Mouse (Mus musculus) heart, postnatal 0 days (tissue): ENCODE data around the gene Fam160a1. TPM values are rescaled to one million over a fixed set of nuclear protein-coding genes. Genes with fewer than 3 reads are reported as not detected.

Experiments
- ATAC-seq: fragments of 200-750 bp; cut with Nextera tagmentation; 2 replicates; pipeline ENCODE4 v1.8.0; 2017; ENCODE audit warnings: low read depth, moderate number of reproducible peaks, moderate library complexity; ENCODE audit not compliant: insufficient read depth
- DNase-seq: peaks from one replicate; pipeline ENCODE4 v3.0.0-alpha.2; 2016; ENCODE audit warnings: low spot score
- H3K27ac ChIP-seq: fragments of 300-500 bp; sonication (generic); 2 replicates; pipeline ENCODE4 v1.5.1; 2014; ENCODE audit warnings: low read depth, mild to moderate bottlenecking
- H3K27me3 ChIP-seq: fragments of 300-500 bp; sonication (generic); 2 replicates; pipeline ENCODE4 v1.6.1; 2014; ENCODE audit warnings: low read length, mixed read lengths; ENCODE audit not compliant: control insufficient read depth, insufficient read depth
- H3K36me3 ChIP-seq: fragments of 300-500 bp; sonication (generic); replicated peaks from 2 replicates; pipeline ENCODE4 v1.6.1; 2014; ENCODE audit warnings: low read length, mixed read lengths; ENCODE audit not compliant: control insufficient read depth, insufficient read depth
- H3K4me1 ChIP-seq: fragments of 300-500 bp; sonication (generic); 2 replicates; pipeline ENCODE4 v1.6.1; 2014; ENCODE audit warnings: antibody characterized with exemption; ENCODE audit not compliant: control insufficient read depth, insufficient read depth
- H3K4me2 ChIP-seq: fragments of 300-500 bp; sonication (generic); 2 replicates; pipeline ENCODE4 v1.6.1; 2014; ENCODE audit warnings: low read depth, mild to moderate bottlenecking, low read length, moderate library complexity
- H3K4me3 ChIP-seq: fragments of 300-500 bp; sonication (generic); 2 replicates; pipeline ENCODE4 v1.5.1; 2014; ENCODE audit warnings: low read depth, low read length
- H3K9ac ChIP-seq: fragments of 300-500 bp; sonication (generic); replicated peaks from 2 replicates; pipeline ENCODE4 v1.6.1; 2014; ENCODE audit warnings: low read depth, low read length, mixed read lengths
- H3K9me3 ChIP-seq: fragments of 300-500 bp; sonication (generic); replicated peaks from 2 replicates; pipeline ENCODE4 v1.6.1; 2016; ENCODE audit warnings: low read length; ENCODE audit not compliant: control insufficient read depth
- CTCF ChIP-seq: IDR thresholded peaks from 2 replicates; pipeline ENCODE4 v1.5.1; 2016; ENCODE audit warnings: antibody characterized with exemption, control low read depth, low read depth
- EP300 ChIP-seq: IDR thresholded peaks from 2 replicates; pipeline ENCODE4 v1.6.1; 2016; ENCODE audit warnings: antibody characterized with exemption, low read depth
- WGBS: fragments of 180-500 bp; shearing (Covaris S2); extraction: QIAGEN DNeasy Blood & Tissue Kit; methylation state at CpG from one replicate; pipeline ENCODE4 v1.1.7; 2014; 5-methylcytosine and 5-hydroxymethylcytosine counted together
- polyA plus RNA-seq: library from polyadenylated mRNA; unstranded; fragments of >200 nt; fragmentation: Nextera tagmentation; extraction: Ambion mirVana; gene quantifications from 2 replicates; pipeline ENCODE4 v1.2.1, GENCODE M21; 2015
- total RNA-seq: library from RNA; depleted of rRNA; stranded (reverse); fragments of >200 nt; gene quantifications from 2 replicates; pipeline ENCODE4 v1.2.3, GENCODE M21; 2014; ENCODE audit warnings: low replicate concordance

Fam160a1 gene
- total and polyA plus RNA-seq, 2 experiments from 2014 or later, result 10.5 to 34.6 TPM

DNA sequence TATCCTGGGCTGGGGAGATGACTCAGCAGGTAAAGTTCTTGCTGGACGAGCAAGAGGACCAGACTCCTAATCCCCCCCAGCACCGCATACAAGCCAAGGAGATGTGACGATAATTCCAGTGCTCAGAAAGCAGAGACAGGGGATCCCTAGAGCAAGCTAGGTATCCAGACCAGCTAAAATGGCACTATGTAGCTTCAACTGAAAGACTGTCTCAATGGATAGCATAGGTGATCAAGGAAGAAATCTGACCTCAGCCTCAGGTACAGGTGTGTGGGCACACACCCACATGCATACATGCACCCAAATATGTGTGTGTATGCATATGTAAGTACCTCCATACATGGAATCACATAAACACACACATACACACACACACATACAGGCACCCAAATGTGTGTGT, 91.1 kb downstream of the Fam160a1 start:
- no peaks in the 10 kb centered on the region for H3K27me3 ChIP-seq
- H3K36me3 ChIP-seq, result 0 out of 2 replicates have a peak, but pooled peaks cover 4% of the 10 kb centered on the region
- no peak for ATAC-seq
- H3K9me3 ChIP-seq, result no peaks in the 10 kb centered on the region
- DNase-seq, result no peak
- H3K4me2 ChIP-seq, result no peak overlapping the region
- H3K9ac ChIP-seq, result no peak overlapping the region
- no peaks in the 10 kb centered on the region for H3K4me1 ChIP-seq
- no peak for TF ChIP-seq CTCF
- TF ChIP-seq EP300, result no peak
- 85% methylated on average over 3 of the region's 3 CpGs for WGBS
- H3K27ac ChIP-seq, result no peak overlapping the region
- no peak overlapping the region for H3K4me3 ChIP-seq

DNA sequence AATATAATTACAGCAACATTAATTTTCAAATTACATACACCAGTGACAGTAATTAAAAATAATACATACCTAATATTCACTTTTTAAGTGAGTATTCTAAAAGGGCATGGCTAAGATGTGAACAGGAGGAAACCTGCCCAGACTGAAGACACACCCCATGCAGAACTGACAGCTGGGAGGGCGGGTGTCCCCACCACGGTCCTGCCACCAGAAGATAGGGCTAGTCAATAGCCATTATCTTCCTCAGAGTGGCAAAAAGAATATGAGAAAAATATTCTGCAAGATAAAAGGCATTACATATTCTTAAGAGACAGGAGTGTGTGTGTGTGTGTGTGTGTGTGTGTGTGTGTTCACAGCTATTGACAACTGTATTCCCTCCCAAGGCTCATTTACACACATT, 92.0 kb downstream of the Fam160a1 start:
- H3K9ac ChIP-seq, result no peak overlapping the region
- WGBS, result 59% methylated on average over 2 of the region's 2 CpGs

DNA sequence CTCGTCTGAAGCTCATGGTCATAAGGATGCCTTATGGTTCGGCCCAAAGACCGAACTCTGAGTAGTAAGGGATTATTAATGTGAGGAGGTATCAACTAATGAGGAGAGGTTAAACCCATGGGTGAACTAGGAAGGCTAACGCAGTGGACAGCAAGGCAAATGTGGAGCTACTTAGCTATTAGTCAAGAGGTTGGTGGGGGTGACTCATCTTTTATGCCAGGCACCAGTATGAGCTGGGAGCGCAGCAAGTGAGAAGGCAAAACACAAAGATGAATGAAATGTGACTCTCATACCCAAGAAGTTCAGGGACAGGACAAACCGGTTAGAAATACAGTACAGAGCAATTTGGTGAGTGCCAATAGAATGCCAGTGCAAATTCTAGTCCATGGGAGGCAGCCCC, 94.5 kb downstream of the Fam160a1 start:
- H3K9ac ChIP-seq, result no peak overlapping the region
- WGBS, result 87% methylated on average over 6 of the region's 6 CpGs
- H3K9me3 ChIP-seq, result no peaks in the 10 kb centered on the region
- H3K27me3 ChIP-seq, result no peaks in the 10 kb centered on the region
- peaks cover 7% of the 10 kb centered on the region; the same call in 1 of the 2 replicates for H3K36me3 ChIP-seq
- ATAC-seq (no peak), DNase-seq (no peak)
- no peak overlapping the region for H3K27ac ChIP-seq
- no peaks in the 10 kb centered on the region for H3K4me1 ChIP-seq
- no peak overlapping the region for H3K4me2 ChIP-seq
- TF ChIP-seq EP300 (no peak), CTCF (no peak)
- H3K4me3 ChIP-seq, result no peak overlapping the region

More for the DNA sequence above, 92.0 kb downstream of the Fam160a1 start:
- 0 out of 2 replicates have a peak, but pooled peaks cover 4% of the 10 kb centered on the region for H3K36me3 ChIP-seq
- H3K4me3 ChIP-seq, result no peak overlapping the region
- no peaks in the 10 kb centered on the region for H3K4me1 ChIP-seq
- H3K27ac ChIP-seq, result no peak overlapping the region
- TF ChIP-seq CTCF (no peak), EP300 (no peak)
- DNase-seq, result no peak
- H3K4me2 ChIP-seq, result no peak overlapping the region
- H3K9me3 ChIP-seq, result no peaks in the 10 kb centered on the region
- H3K27me3 ChIP-seq, result no peaks in the 10 kb centered on the region
- no peak for ATAC-seq

DNA sequence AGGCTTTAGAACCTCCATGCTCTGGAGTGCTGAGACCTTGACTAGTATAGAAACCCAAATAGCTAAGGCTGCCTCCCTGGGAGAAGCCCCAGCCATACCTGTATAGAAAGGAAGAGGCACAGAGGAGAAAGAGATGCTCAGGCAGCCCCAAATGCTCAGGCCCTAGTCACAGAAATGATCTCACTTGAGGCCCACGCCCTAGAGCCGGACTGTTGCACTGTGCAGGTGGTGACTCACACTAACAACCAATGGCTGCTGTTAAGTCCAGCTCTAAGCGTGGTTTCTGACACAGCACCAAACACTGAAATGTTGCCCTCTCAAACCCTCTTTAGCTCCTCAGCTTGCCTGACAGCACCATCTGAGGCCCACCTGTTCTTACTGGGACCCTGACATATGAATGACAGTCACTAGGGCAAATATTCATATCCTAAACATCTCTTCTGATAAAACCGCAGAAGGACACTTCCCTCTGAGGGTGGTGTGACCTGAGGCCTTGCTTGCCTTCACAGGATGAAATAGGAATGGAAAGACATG, 101.3 kb downstream of the Fam160a1 start:
- no peaks in the 10 kb centered on the region for H3K9me3 ChIP-seq

DNA sequence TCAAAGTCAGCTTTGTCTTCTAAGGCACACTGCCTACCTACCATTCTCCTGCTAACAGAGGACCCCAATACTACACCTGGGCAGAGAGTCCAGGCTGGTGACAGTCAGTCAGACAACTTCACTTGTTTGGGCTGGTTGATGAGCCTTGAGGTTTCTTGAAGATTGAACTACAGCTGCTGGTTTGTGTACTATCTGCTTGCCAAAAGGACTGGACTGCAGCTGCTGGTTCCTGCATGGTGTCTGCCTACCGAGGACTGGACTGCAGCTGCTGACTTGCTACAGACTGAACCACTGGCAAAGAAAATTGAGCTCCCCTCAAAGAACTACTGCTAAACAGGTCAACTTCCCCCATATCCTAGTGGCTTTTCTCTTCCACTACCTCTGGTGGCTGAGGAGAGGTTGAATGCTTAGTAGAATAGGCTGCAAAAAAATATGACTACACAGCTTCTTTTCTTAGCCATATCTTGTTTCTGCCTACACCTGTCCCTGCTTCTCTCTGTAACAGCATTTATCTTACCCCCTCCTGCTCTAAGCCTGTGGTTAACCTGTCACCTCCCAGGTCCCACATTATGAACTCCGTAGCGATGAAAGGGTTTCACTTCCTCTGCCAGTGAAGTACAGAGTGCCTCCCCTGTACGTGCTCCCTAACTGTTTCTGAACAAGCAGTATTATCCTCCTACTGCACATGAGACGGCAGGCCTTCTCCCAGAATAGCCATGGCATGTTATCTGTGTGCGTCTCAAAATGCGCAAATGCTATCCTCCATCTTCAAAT, 103.0 kb downstream of the Fam160a1 start:
- WGBS, result 49% methylated on average over 7 of the region's 7 CpGs
- Histone ChIP-seq H3K27ac (no peak overlapping the region), H3K4me2 (no peak overlapping the region), H3K4me1 (peaks cover 4% of the 10 kb centered on the region; the same call in 1 of the 2 replicates), H3K9ac (no peak overlapping the region), H3K27me3 (no peaks in the 10 kb centered on the region), H3K9me3 (no peaks in the 10 kb centered on the region), H3K4me3 (no peak overlapping the region), H3K36me3 (peaks cover under 1% of the 10 kb centered on the region; the same call in 1 of the 2 replicates)
- TF ChIP-seq EP300 (no peak), CTCF (no peak)
- DNase-seq, result no peak
- no peak for ATAC-seq

More for the DNA sequence above, 101.3 kb downstream of the Fam160a1 start:
- peaks cover 1% of the 10 kb centered on the region; the same call in 1 of the 2 replicates for H3K4me1 ChIP-seq
- H3K9ac ChIP-seq, result no peak overlapping the region
- whole genome bisulfite sequencing, result 77% methylated on average over 4 of the region's 4 CpGs
- H3K4me3 ChIP-seq, result no peak overlapping the region
- DNase-seq, result no peak
- no peak overlapping the region for H3K27ac ChIP-seq
- no peak for TF ChIP-seq EP300
- TF ChIP-seq CTCF, result no peak
- no peak overlapping the region for H3K4me2 ChIP-seq
- ATAC-seq, result no peak
- H3K27me3 ChIP-seq, result no peaks in the 10 kb centered on the region
- H3K36me3 ChIP-seq, result peaks cover 3% of the 10 kb centered on the region; the same call in 1 of the 2 replicates
